Mouse (Mus musculus) bone marrow, adult 2 months (tissue): ENCODE measurements at regions not wholly inside any gene's neighbourhood (a gene's known extent, or its start where the extent isn't known, plus 50 kb on each side); places are given as distances from the start of the nearest gene placed in this dataset.

Experiments
- H3K27ac ChIP-seq: fragments of 200-500 bp; 2 replicates; pipeline ENCODE4 v1.5.1; 2012; ENCODE audit warnings: low read depth, mild to moderate bottlenecking, control low read depth, inconsistent platforms, low read length; ENCODE audit not compliant: control insufficient read depth, poor library complexity, insufficient read depth
- H3K4me1 ChIP-seq: fragments of 200-500 bp; 2 replicates; pipeline ENCODE4 v1.6.1; 2011; ENCODE audit warnings: low read length; ENCODE audit not compliant: control insufficient read depth, insufficient read depth
- H3K4me3 ChIP-seq: fragments of 200-500 bp; replicated peaks from 2 replicates; pipeline ENCODE3; 2011; ENCODE audit warnings: mild to moderate bottlenecking, low read depth, low read length, control low read depth; ENCODE audit not compliant: control insufficient read depth
- CTCF ChIP-seq: fragments of 200-500 bp; IDR thresholded peaks from 2 replicates; pipeline ENCODE4 v1.5.1; 2011; ENCODE audit warnings: low read length, control low read depth; ENCODE audit not compliant: control insufficient read depth, insufficient read depth
- POLR2A ChIP-seq: fragments of 200-500 bp; IDR thresholded peaks from 2 replicates; pipeline ENCODE4 v1.6.1; 2011; ENCODE audit warnings: low read depth, mild to moderate bottlenecking, control low read depth, low read length, borderline replicate concordance; ENCODE audit not compliant: control insufficient read depth
- WGBS: fragments of 180-500 bp; shearing (Covaris S2); methylation state at CpG from one replicate; pipeline ENCODE4 v1.1.7; 2018; 5-methylcytosine and 5-hydroxymethylcytosine counted together

GRCm38 (mm10) chr2:30690307-30690706 lies 95.5 kb downstream of the Cstad start:
- Histone ChIP-seq H3K4me3 (no peak overlapping the region), H3K4me1 (peaks cover 12% of the 10 kb centered on the region), H3K27ac (peak overlapping the region; percentile 42)
- TF ChIP-seq CTCF, result no peak
- TF ChIP-seq POLR2A, result peak; percentile 42; the same call in 1 of the 2 replicates
- 15% methylated on average over 11 of the region's 11 CpGs for WGBS

GRCm38 (mm10) chr2:30688402-30688801 lies 93.6 kb downstream of the Cstad start:
- peaks cover 12% of the 10 kb centered on the region for H3K4me1 ChIP-seq
- H3K27ac ChIP-seq, result no peak overlapping the region
- no peak for TF ChIP-seq POLR2A
- TF ChIP-seq CTCF, result no peak
- H3K4me3 ChIP-seq, result no peak overlapping the region
- WGBS, result 72% methylated on average over 4 of the region's 4 CpGs

GRCm38 (mm10) chr2:30687121-30687551 lies 92.3 kb downstream of the Cstad start:
- WGBS, result 44% methylated on average over 23 of the region's 23 CpGs
- no peak for TF ChIP-seq POLR2A
- TF ChIP-seq CTCF, result no peak
- Histone ChIP-seq H3K27ac (no peak overlapping the region), H3K4me3 (no peak overlapping the region), H3K4me1 (peaks cover 10% of the 10 kb centered on the region)

- 88% methylated on average over 6 of the region's 6 CpGs for WGBS
- Histone ChIP-seq H3K4me1 (peaks cover 9% of the 10 kb centered on the region), H3K27ac (no peak overlapping the region), H3K4me3 (no peak overlapping the region)
- TF ChIP-seq CTCF (no peak), POLR2A (no peak)
Observed at GRCm38 (mm10) chr2:30686359-30686758, 91.5 kb downstream of the Cstad start.

- no peak overlapping the region for H3K27ac ChIP-seq
Observed at GRCm38 (mm10) chr2:30685137-30685860, 90.5 kb downstream of the Cstad start.

GRCm38 (mm10) chr2:30684461-30684860 lies 89.6 kb downstream of the Cstad start:
- no peak for TF ChIP-seq POLR2A
- TF ChIP-seq CTCF, result no peak
- 77% methylated on average over 6 of the region's 6 CpGs for WGBS
- no peaks in the 10 kb centered on the region; the same call in 1 of the 2 replicates for H3K4me1 ChIP-seq
- no peak overlapping the region for H3K4me3 ChIP-seq
- H3K27ac ChIP-seq, result no peak overlapping the region

More at GRCm38 (mm10) chr2:30685137-30685860, 90.5 kb downstream of the Cstad start:
- 74% methylated on average over 10 of the region's 10 CpGs for WGBS
- Histone ChIP-seq H3K4me1 (peaks cover 5% of the 10 kb centered on the region), H3K4me3 (no peak overlapping the region)
- TF ChIP-seq POLR2A, result no peak

- 77% methylated on average over 5 of the region's 5 CpGs for WGBS
- no peak overlapping the region for H3K4me3 ChIP-seq
- TF ChIP-seq CTCF, result no peak
- no peak for TF ChIP-seq POLR2A
- H3K27ac ChIP-seq, result no peak overlapping the region
- no peaks in the 10 kb centered on the region for H3K4me1 ChIP-seq
Observed at GRCm38 (mm10) chr2:30682146-30682825, 87.4 kb downstream of the Cstad start.

GRCm38 (mm10) chr2:30681642-30682041 lies 86.8 kb downstream of the Cstad start:
- TF ChIP-seq CTCF (no peak), POLR2A (no peak)
- Histone ChIP-seq H3K4me3 (no peak overlapping the region), H3K27ac (no peak overlapping the region), H3K4me1 (peaks cover 2% of the 10 kb centered on the region)
- 84% methylated on average over 2 of the region's 2 CpGs for WGBS
